Mouse (Mus musculus) liver, adult 2 months (tissue): ENCODE measurements around the gene Car14. TPM values are rescaled to one million over a fixed set of nuclear protein-coding genes. Genes with fewer than 3 reads are reported as not detected.

Source experiments
- DNase-seq: peaks from one replicate; pipeline ENCODE4 v3.0.0-alpha.2; 2011; ENCODE audit warnings: low read depth, low spot score; ENCODE audit errors: extremely low read depth
- H3K27ac ChIP-seq: fragments of 200-500 bp; replicated peaks from 2 replicates; pipeline ENCODE4 v1.5.1; 2012; ENCODE audit warnings: low read depth, mild to moderate bottlenecking, control low read depth, inconsistent platforms, low read length; ENCODE audit not compliant: insufficient read depth
- H3K27me3 ChIP-seq: fragments of 200-500 bp; 2 replicates; pipeline ENCODE4 v1.6.1; 2012; ENCODE audit warnings: mild to moderate bottlenecking, moderate library complexity, low read length, inconsistent platforms; ENCODE audit not compliant: control insufficient read depth, insufficient read depth
- H3K36me3 ChIP-seq: fragments of 200-500 bp; 2 replicates; pipeline ENCODE4 v1.6.1; 2012; ENCODE audit warnings: low read length, inconsistent platforms; ENCODE audit not compliant: control insufficient read depth, insufficient read depth
- H3K4me1 ChIP-seq: fragments of 200-500 bp; 2 replicates; pipeline ENCODE4 v1.6.1; 2011; ENCODE audit warnings: low read length; ENCODE audit not compliant: control insufficient read depth, insufficient read depth
- H3K4me3 ChIP-seq: fragments of 200-500 bp; 2 replicates; pipeline ENCODE4 v1.5.1; 2011; ENCODE audit warnings: low read depth, mild to moderate bottlenecking, control low read depth, low read length, moderate library complexity; ENCODE audit not compliant: insufficient read depth
- H3K79me2 ChIP-seq: fragments of 200-500 bp; 2 replicates; pipeline ENCODE4 v1.6.1; 2012; ENCODE audit warnings: inconsistent platforms, mild to moderate bottlenecking, low read length, moderate library complexity; ENCODE audit not compliant: control insufficient read depth, insufficient read depth
- H3K9ac ChIP-seq: fragments of 200-500 bp; 2 replicates; pipeline ENCODE4 v1.6.1; 2012; ENCODE audit warnings: low read depth, mild to moderate bottlenecking, control low read depth, inconsistent platforms, low read length
- CTCF ChIP-seq: fragments of 200-500 bp; IDR thresholded peaks from 2 replicates; pipeline ENCODE4 v1.5.1; 2011; ENCODE audit warnings: low read depth, low read length, control low read depth
- POLR2A ChIP-seq: fragments of 200-500 bp; IDR thresholded peaks from 2 replicates; pipeline ENCODE4 v1.6.1; 2011; ENCODE audit warnings: low read length, control low read depth; ENCODE audit not compliant: insufficient read depth; ENCODE audit errors: extremely low read depth
- WGBS: fragments of 180-500 bp; shearing (Covaris S2); methylation state at CpG from one replicate; pipeline ENCODE4 v1.1.7; 2018; 5-methylcytosine and 5-hydroxymethylcytosine counted together
- polyA plus RNA-seq: library from polyadenylated mRNA; depleted of rRNA; stranded (reverse); fragments of >200 nt; gene quantifications from 2 replicates; pipeline ENCODE4 v1.2.3, GENCODE M21; 2012
- total RNA-seq: library from RNA; depleted of rRNA; stranded (reverse); fragments of >200 nt; gene quantifications from 2 replicates; pipeline ENCODE4 v1.2.3, GENCODE M21; 2014

Gene Car14
- total and polyA plus RNA-seq, 2 experiments = 24.5 to 47.9 TPM

- no peaks in the 10 kb centered on the region for H3K4me1 ChIP-seq
- peaks cover 19% of the 10 kb centered on the region for H3K36me3 ChIP-seq
- peaks cover 4% of the 10 kb centered on the region; the same call in 1 of the 2 replicates for H3K79me2 ChIP-seq
- no peaks in the 10 kb centered on the region for H3K27me3 ChIP-seq
- H3K9ac ChIP-seq = no peak overlapping the region
- DNase-seq = no peak
- WGBS = 98% methylated on average over 1 of the region's 1 CpGs
- TF ChIP-seq CTCF = no peak
- TF ChIP-seq POLR2A = no peak
- H3K4me3 ChIP-seq = no peak overlapping the region
- no peak overlapping the region for H3K27ac ChIP-seq
Measured at GRCm38 (mm10) chr3:95934448-95934847, 30.0 kb upstream of the Car14 start.

- WGBS = 94% methylated on average over 7 of the region's 7 CpGs
- Histone ChIP-seq H3K36me3 (peaks cover 14% of the 10 kb centered on the region), H3K4me1 (peaks cover 2% of the 10 kb centered on the region), H3K79me2 (peaks cover 4% of the 10 kb centered on the region; the same call in 1 of the 2 replicates), H3K27me3 (no peaks in the 10 kb centered on the region), H3K9ac (no peak overlapping the region), H3K4me3 (no peak overlapping the region), H3K27ac (no peak overlapping the region)
- DNase-seq = no peak
- no peak for TF ChIP-seq POLR2A
- no peak for TF ChIP-seq CTCF
Measured at GRCm38 (mm10) chr3:95933111-95933750, 28.7 kb upstream of the Car14 start.

- peaks cover 2% of the 10 kb centered on the region for H3K4me1 ChIP-seq
- H3K9ac ChIP-seq = no peak overlapping the region
- 88% methylated on average over 7 of the region's 7 CpGs for WGBS
- no peak overlapping the region for H3K4me3 ChIP-seq
- H3K27me3 ChIP-seq = no peaks in the 10 kb centered on the region
- TF ChIP-seq POLR2A (no peak), CTCF (no peak)
- peaks cover 4% of the 10 kb centered on the region; the same call in 1 of the 2 replicates for H3K79me2 ChIP-seq
- peaks cover 9% of the 10 kb centered on the region for H3K36me3 ChIP-seq
- no peak overlapping the region for H3K27ac ChIP-seq
- DNase-seq = no peak
Measured at GRCm38 (mm10) chr3:95932566-95932965, 28.1 kb upstream of the Car14 start.

- DNase-seq = no peak
- Histone ChIP-seq H3K9ac (no peak overlapping the region), H3K27ac (no peak overlapping the region), H3K27me3 (no peaks in the 10 kb centered on the region), H3K79me2 (peaks cover 4% of the 10 kb centered on the region; the same call in 1 of the 2 replicates), H3K4me1 (peaks cover 2% of the 10 kb centered on the region), H3K4me3 (no peak overlapping the region), H3K36me3 (peaks cover 8% of the 10 kb centered on the region)
- TF ChIP-seq POLR2A = no peak
- TF ChIP-seq CTCF = no peak
- 83% methylated on average over 1 of the region's 1 CpGs for WGBS
Measured at GRCm38 (mm10) chr3:95932157-95932556, 27.7 kb upstream of the Car14 start.

GRCm38 (mm10) chr3:95931471-95931870, 27.0 kb upstream of the Car14 start:
- Histone ChIP-seq H3K27ac (no peak overlapping the region), H3K27me3 (no peaks in the 10 kb centered on the region), H3K9ac (no peak overlapping the region), H3K4me1 (peaks cover 2% of the 10 kb centered on the region), H3K36me3 (peaks cover 6% of the 10 kb centered on the region), H3K79me2 (peaks cover 4% of the 10 kb centered on the region; the same call in 1 of the 2 replicates), H3K4me3 (no peak overlapping the region)
- no peak for TF ChIP-seq CTCF
- no peak for TF ChIP-seq POLR2A
- WGBS = 86% methylated on average over 1 of the region's 1 CpGs
- no peak for DNase-seq

- peak overlapping the region; percentile 91 for H3K4me3 ChIP-seq
- H3K36me3 ChIP-seq = peaks cover 6% of the 10 kb centered on the region
- no peak overlapping the region for H3K27ac ChIP-seq
- peak; percentile 6 for DNase-seq
- H3K79me2 ChIP-seq = peaks cover 4% of the 10 kb centered on the region; the same call in 1 of the 2 replicates
- H3K9ac ChIP-seq = peak overlapping the region; percentile 89
- H3K27me3 ChIP-seq = no peaks in the 10 kb centered on the region
- peaks cover 2% of the 10 kb centered on the region for H3K4me1 ChIP-seq
- TF ChIP-seq CTCF (no peak), POLR2A (no peak)
- 11% methylated on average over 5 of the region's 5 CpGs for WGBS
Measured at GRCm38 (mm10) chr3:95930471-95930789, 25.9 kb upstream of the Car14 start.
